Mouse (Mus musculus): ENCODE results near the gene Cdkn1c.

The Cdkn1c gene

GRCm38 (mm10) chr7:143473347-143474101, 12.7 kb upstream of the Cdkn1c start, which contains the start of gene Slc22a18:
Gene Slc22a18 (plus strand): TSS chr7:143473736.
- peak; percentile 72 to 88 for DNase-seq

- DNase-seq: peak; percentile 61 to 68
Observed at GRCm38 (mm10) chr7:143469946-143470345, 9.1 kb upstream of the Cdkn1c start.

GRCm38 (mm10) chr7:143467714-143468113, 6.9 kb upstream of the Cdkn1c start:
- no peak for DNase-seq

- peak; percentile 58 to 80 for DNase-seq
Observed at GRCm38 (mm10) chr7:143466099-143466677, 5.3 kb upstream of the Cdkn1c start.

- peak in 1 of 2 experiments; percentile 46 for DNase-seq
Observed at GRCm38 (mm10) chr7:143464811-143465560, 4.1 kb upstream of the Cdkn1c start.

GRCm38 (mm10) chr7:143463865-143464415, 3.1 kb upstream of the Cdkn1c start:
- DNase-seq: peak; percentile 33 to 63

GRCm38 (mm10) chr7:143462516-143462915, 1.7 kb upstream of the Cdkn1c start:
- no peak for DNase-seq

- DNase-seq: no peak
Observed at GRCm38 (mm10) chr7:143461920-143462319, 1.1 kb upstream of the Cdkn1c start.

GRCm38 (mm10) chr7:143461294-143461870, 532 bp upstream of the Cdkn1c start:
- no peak for DNase-seq

GRCm38 (mm10) chr7:143460217-143460834, 524 bp downstream of the Cdkn1c start:
- no peak for DNase-seq

GRCm38 (mm10) chr7:143459332-143460211, 1.3 kb downstream of the Cdkn1c start:
- DNase-seq: no peak

- no peak for DNase-seq
Observed at GRCm38 (mm10) chr7:143458963-143459331, 1.9 kb downstream of the Cdkn1c start.

- no peak for DNase-seq
Observed at GRCm38 (mm10) chr7:143447130-143447529, 13.7 kb downstream of the Cdkn1c start.

- no peak for DNase-seq
Observed at GRCm38 (mm10) chr7:143445651-143446460, 15.0 kb downstream of the Cdkn1c start.

- DNase-seq: no peak
Observed at GRCm38 (mm10) chr7:143444955-143445648, 15.7 kb downstream of the Cdkn1c start.

GRCm38 (mm10) chr7:143444580-143444954, 16.3 kb downstream of the Cdkn1c start:
- DNase-seq: no peak

- no peak for DNase-seq
Observed at GRCm38 (mm10) chr7:143438965-143439364, 21.9 kb downstream of the Cdkn1c start.

GRCm38 (mm10) chr7:143437894-143438581, 22.8 kb downstream of the Cdkn1c start:
- no peak for DNase-seq

GRCm38 (mm10) chr7:143437231-143437893, 23.5 kb downstream of the Cdkn1c start:
- no peak for DNase-seq

All from kidney, adult 8-10 months (tissue).